In the genomic region with DNA sequence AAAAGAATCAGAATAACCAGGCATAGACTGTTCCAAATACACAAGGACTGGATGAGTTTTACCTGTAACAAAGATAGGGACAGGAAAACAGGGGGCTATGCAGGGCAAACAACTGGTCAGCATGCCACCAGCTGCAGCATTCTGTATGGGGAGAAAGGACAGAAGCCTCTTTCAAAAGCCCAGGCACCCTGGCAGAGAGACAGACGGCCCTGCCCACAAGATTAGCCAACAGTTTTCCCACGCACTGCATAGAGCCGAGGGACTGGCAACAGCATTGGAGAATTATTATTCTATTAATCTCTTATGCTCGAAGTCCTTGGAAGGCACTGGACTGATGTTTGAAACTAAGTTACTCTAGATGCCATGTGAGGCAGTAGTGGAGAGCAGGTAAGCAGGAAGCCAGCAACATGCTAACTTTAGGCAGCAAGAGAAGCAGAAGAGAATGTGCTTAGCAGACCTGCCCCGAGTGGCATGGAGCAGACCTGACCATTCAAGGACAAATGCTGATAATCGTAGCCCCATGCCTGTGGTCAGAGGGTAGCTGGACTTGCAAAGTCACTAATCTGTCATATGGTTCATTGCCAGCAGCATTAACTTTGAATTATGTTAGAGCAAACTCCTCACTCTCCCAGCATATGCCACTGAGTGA, we compare ENCODE assay signal across 9 mouse cellular contexts.
DNase-seq lines count a peak whose midpoint lies in the region; ATAC-seq and TF ChIP-seq lines count a peak whose summit lies in the region.
"Had no signal": no experiment of that assay in that cellular context is flagged by ENCODE, and none has a peak within 500 bp of the region (broad histone marks: within the 10 kb centered on the region; RNA-seq: fewer than 3 reads in every experiment).

No protein-coding gene starts in this region.

- H3K27me3 ChIP-seq in midbrain, embryonic 15.5 days (replicated peaks) = no peaks in the 10 kb centered on the region
- H3K27me3 ChIP-seq: liver, embryonic 15.5 days had no signal

- H3K4me3 ChIP-seq in left cerebral cortex, adult 2 months = no peak overlapping the region
- H3K4me3 ChIP-seq in midbrain, embryonic 15.5 days = no peak overlapping the region
- H3K4me3 ChIP-seq: liver, embryonic 15.5 days had no signal

- WGBS in midbrain, embryonic 15.5 days = 34% methylated on average over 6 of the region's 6 CpGs

- H3K4me1 ChIP-seq in midbrain, embryonic 15.5 days = 0 out of 2 replicates have a peak, but pooled peaks cover 3% of the 10 kb centered on the region
- H3K4me1 ChIP-seq: liver, embryonic 15.5 days had no signal

- no peak overlapping the region for H3K27ac ChIP-seq in left cerebral cortex, adult 2 months
- H3K27ac ChIP-seq in midbrain, embryonic 15.5 days = no peak overlapping the region
- H3K27ac ChIP-seq: liver, embryonic 15.5 days had no signal

- H3K9me3 ChIP-seq in midbrain, embryonic 15.5 days = no peaks in the 10 kb centered on the region
- H3K9me3 ChIP-seq: liver, embryonic 15.5 days had no signal

- ATAC-seq in midbrain, embryonic 15.5 days (replicated peaks) = peak; percentile 60; the same call in 1 of the 2 replicates
- ATAC-seq in erythroid progenitor cell, adult 5-6 weeks (replicated peaks; ENCODE audit: low FRiP score, poor library complexity, severe bottlenecking) = no peak

- no peak for TF ChIP-seq CTCF in left cerebral cortex, adult 2 months (IDR thresholded peaks at IDR 0.05)

- H3K4me2 ChIP-seq in midbrain, embryonic 15.5 days = no peak overlapping the region
- H3K4me2 ChIP-seq: liver, embryonic 15.5 days had no signal

- H3K9ac ChIP-seq in midbrain, embryonic 15.5 days = no peak overlapping the region
- H3K9ac ChIP-seq: liver, embryonic 15.5 days had no signal

- peak; percentile 7 for DNase-seq in adrenal gland, adult 8-10 months
- DNase-seq in adrenal gland, postnatal 4 days (ENCODE audit: low spot score in 2 of 2) = no peak
- DNase-seq in left cerebral cortex, postnatal 4 days = peak; percentile 9
- DNase-seq in left cerebral cortex, adult 2 months (ENCODE audit: extremely low spot score in 1 of 2, low spot score in 2 of 2) = no peak
- DNase-seq in gonadal fat pad, adult 2 months (ENCODE audit: low read depth) = peak; percentile 16
- no peak for DNase-seq in spleen, postnatal 36 days (ENCODE audit: low spot score in 2 of 2)

- intact Hi-C loops in left cerebral cortex, postnatal 4 days (cut with DNase I) = no loop called here
- intact Hi-C loops in left cerebral cortex, adult 2 months (cut with DNase I) = no loop called here

- H3K36me3 ChIP-seq in midbrain, embryonic 15.5 days (replicated peaks) = no peaks in the 10 kb centered on the region
- H3K36me3 ChIP-seq: liver, embryonic 15.5 days had no signal

Comparison
In these comparisons a context has a peak if more than half of its experiments do, and no peak if none do; other contexts are left out.
1. DNase-seq: peak in adrenal gland, adult 8-10 months (single experiment), left cerebral cortex, postnatal 4 days (single experiment) and gonadal fat pad, adult 2 months (single experiment); none in adrenal gland, postnatal 4 days (0 of 2), left cerebral cortex, adult 2 months (0 of 2) and spleen, postnatal 36 days (0 of 2).